Mouse (Mus musculus) spleen, adult 2 months (tissue): Measurements from ENCODE around the gene Zgrf1.

Experiments used
- CTCF ChIP-seq: fragments of 200-500 bp; IDR thresholded peaks from 2 replicates; pipeline ENCODE4 v1.5.1; 2011; ENCODE audit warnings: mild to moderate bottlenecking, inconsistent platforms; ENCODE audit not compliant: insufficient read depth, insufficient read length, insufficient replicate concordance; ENCODE audit errors: extremely low read depth
- POLR2A ChIP-seq: fragments of 200-500 bp; IDR thresholded peaks from 2 replicates; pipeline ENCODE4 v1.6.1; 2011; ENCODE audit warnings: low read depth, low read length, inconsistent platforms

- no peak for TF ChIP-seq CTCF
- no peak for TF ChIP-seq POLR2A
Measured at GRCm38 (mm10) chr3:127626524-127626923, 73.2 kb downstream of the Zgrf1 start.
